ENCODE assay signal across 8 mouse cellular contexts in genomic region chr12:79172019-79172941, GRCm38 (mm10). TPM values are rescaled to one million over a fixed set of nuclear protein-coding genes. Genes with fewer than 3 reads are reported as not detected.
A peak's percentile ranks its signal among the peaks of the same experiment; 100 is the strongest.
DNase-seq lines count a peak whose midpoint lies in the region; ATAC-seq and TF ChIP-seq lines count a peak whose summit lies in the region.

Vti1b (minus strand) TSS chr12:79172667.

- H3K9me3 ChIP-seq in hindbrain, embryonic 14.5 days (ENCODE audit: control insufficient read depth, low read length): no peaks in the 10 kb centered on the region

- peaks cover 13% of the 10 kb centered on the region for H3K4me1 ChIP-seq in hindbrain, embryonic 14.5 days (replicated peaks; ENCODE audit: control insufficient read depth, insufficient read depth, low read length)

- peak within 1 kb of the TSS; percentile 91 for H3K4me3 ChIP-seq in hindbrain, embryonic 14.5 days (replicated peaks; ENCODE audit: low read length)

- H3K36me3 ChIP-seq in hindbrain, embryonic 14.5 days (replicated peaks; ENCODE audit: control insufficient read depth, insufficient read depth): peaks cover 24% of the 10 kb centered on the region

- in situ Hi-C loops in Patski (cut with MboI; ENCODE audit: low pct_unique_long_range_greater_than_20kb): no loop called here

- ATAC-seq in Patski: peak; percentile 96
- ATAC-seq in hindbrain, embryonic 14.5 days (ENCODE audit: low FRiP score): peak; percentile 98

- CTCF ChIA-PET in Patski (lab: Charles Lee): interaction anchor here (2.1 kb wide), 1 partner anchor 15 kb away, joined by 4 read pairs; no protein-coding TSS in a partner anchor

- peak; percentile 92 for TF ChIP-seq CTCF in Patski (IDR thresholded peaks at IDR 0.05)

- peak within 1 kb of the TSS; percentile 59 for H3K4me2 ChIP-seq in hindbrain, embryonic 14.5 days (replicated peaks)

- no peaks in the 10 kb centered on the region for H3K27me3 ChIP-seq in Patski
- no peaks in the 10 kb centered on the region for H3K27me3 ChIP-seq in hindbrain, embryonic 14.5 days (ENCODE audit: control insufficient read depth, insufficient read depth, low read length)

- peak within 1 kb of the TSS; percentile 97 for H3K27ac ChIP-seq in hindbrain, embryonic 14.5 days

- under 1% methylated on average over 72 of the region's 73 CpGs for WGBS in hindbrain, embryonic 14.5 days

- POLR2A ChIA-PET in Patski (lab: Charles Lee): interaction anchor here (0.6 kb wide), 1 partner anchor 21 kb away, joined by 5 read pairs; no protein-coding TSS in a partner anchor

- DNase-seq in Patski (ENCODE audit: low read depth, low spot score): no peak
- peak; percentile 87 to 93 for DNase-seq in cerebellum, postnatal 14 days
- peak; percentile 82 to 87 for DNase-seq in frontal cortex, postnatal 25 days (ENCODE audit: low spot score in 2 of 2)
- DNase-seq in hindbrain, embryonic 14.5 days (ENCODE audit: low spot score): peak; percentile 86
- peak; percentile 94 for DNase-seq in layer of hippocampus, postnatal 36 days
- peak; percentile 95 for DNase-seq in lung, postnatal 36 days
- peak; percentile 93 for DNase-seq in retina, postnatal 1 day
- DNase-seq in urinary bladder, adult 18-20 months (ENCODE audit: low spot score in 2 of 2): peak; percentile 87 to 97

- peak within 1 kb of the TSS; percentile 87 for H3K9ac ChIP-seq in hindbrain, embryonic 14.5 days

RNA-seq across cellular contexts. Expression of gene Vti1b, which starts in this region (rescaled TPM):
- 116 TPM for polyA plus RNA-seq in Patski (2021)
- polyA plus RNA-seq in hindbrain, embryonic 14.5 days (2014; fragmentation: Nextera tagmentation; extraction: Ambion mirVana): 189 and 190 TPM in 2 replicates
- 100 to 1,000 TPM; 160 to 192 TPM for total RNA-seq in layer of hippocampus, postnatal 36 days (2021)
